Mouse (Mus musculus): ENCODE results near the gene Aprt.

The Aprt gene

DNA sequence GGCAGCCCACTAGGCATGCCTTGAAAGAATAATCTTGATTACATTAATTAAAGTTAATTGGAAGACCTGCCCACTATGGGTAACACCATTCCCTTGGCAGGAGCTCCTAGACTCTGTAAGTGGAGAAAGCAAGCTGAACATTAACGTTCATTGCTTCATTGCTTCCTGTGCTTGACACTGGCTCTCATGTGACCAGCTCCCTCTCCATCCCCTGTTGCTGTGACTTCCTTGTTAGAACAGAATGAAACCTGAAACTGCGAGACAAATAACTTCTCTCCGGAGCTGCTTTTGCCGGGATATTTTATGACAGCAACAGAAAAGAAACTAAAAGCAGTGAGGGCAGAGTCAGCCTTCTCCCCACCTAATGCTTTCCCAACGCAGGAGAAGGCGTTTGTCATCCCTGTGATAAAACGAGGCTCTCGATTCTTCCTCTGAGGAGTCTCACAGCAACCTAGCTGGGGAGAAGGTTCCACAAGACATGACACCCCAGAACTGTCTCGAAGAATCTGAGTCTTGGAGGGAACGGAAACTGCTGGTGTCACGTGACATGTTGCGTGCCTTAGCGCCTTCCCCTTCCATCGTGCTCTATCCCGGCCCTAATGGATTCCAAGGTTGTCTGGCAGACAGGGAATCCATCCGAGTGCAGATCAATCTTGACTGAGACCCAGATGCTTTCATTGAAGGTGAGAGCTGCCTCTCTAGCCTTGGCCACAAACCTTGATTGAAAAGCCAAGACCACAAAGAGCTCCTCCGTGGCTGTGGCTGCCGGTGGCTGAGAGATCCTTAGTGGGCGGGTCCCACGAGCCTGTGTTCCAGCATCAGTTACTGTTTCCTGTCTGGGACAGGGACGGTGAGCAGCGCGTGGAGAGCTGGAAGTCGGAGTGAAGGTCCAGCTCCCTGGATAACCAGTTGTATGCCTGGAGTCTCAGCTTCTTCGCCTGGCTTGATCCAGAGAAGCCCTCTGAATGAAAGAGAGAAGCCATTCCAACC is 12.1 kb downstream of the Aprt start:
- DNase-seq (ENCODE audit: low read depth, low spot score), result no peak

- DNase-seq (ENCODE audit: low read depth, low spot score), result no peak
Observed at GRCm38 (mm10) chr8:122561199-122561598, 15.5 kb downstream of the Aprt start.

DNA sequence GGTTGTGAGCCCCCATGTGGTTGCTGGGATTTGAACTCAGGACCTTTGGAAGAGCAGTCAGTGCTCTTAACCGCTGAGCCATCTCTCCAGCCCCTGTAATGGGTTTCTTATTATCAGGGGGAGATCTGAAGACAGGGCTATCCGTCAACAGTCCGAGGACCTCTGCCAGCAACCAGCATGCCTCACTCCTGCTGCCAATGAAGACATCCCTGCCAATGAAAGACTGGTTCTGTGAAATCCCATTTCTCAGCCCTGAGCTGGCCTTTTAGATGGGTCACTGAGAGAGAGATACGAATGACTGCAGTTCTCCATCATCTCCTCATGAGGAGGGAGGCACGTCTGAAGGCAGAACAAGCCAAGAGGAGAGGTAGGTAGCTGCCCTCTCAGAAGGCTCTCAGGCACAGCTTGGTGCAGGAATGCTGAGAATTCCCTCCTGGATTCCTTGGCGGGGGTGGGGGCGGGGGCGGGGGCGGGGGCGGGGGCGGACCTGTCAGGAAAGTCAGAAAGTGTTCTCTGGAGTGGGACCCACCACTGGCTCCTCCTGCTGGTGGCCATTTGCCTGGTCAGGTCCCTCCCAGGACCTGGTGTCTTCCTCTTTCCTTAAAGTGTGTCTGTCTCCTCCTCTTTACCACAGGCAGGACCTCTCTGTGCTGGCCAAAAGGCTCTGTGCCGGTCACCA is 17.9 kb downstream of the Aprt start:
- DNase-seq (ENCODE audit: low read depth, low spot score), result no peak

DNA sequence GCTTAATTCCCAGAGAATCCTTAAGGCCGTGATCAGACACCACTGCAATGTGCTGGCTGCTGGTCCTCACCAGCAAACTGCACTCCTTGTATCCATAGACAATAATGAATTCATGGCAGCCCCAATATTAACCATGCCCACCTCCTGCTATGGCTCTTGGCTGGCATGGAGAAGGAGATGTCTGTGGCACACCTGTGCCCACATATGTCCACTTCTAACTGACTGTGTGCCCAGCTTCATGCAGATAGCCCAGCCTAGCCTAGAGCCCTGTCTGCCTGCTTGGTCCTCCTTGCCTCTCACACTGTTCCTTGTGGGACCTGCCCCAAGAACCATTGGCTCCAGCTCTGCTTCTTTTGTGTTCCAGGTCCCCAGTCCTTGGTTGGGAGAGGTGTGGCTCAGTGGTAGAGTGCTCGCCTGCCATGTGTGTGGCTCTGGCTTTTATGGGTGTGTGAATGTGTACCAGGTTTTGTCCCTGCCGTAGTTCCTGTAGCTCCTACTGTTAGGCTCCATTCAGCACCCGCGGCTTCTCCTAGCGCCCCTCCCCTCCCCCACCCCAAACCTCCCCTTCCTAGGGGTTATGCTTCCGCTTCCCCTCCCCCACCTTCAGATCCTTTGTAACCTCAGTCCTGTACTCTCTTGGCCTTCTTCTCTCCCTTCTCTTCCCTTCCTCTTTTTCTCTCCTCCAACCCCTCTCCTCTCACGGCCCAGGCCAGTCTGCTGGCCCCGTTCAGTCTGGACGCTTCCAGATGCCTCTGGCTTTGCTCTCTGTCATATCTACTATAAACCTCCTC is 19.3 kb downstream of the Aprt start:
- no peak for DNase-seq (ENCODE audit: low read depth, low spot score)

GRCm38 (mm10) chr8:122556030-122557009 is 20.4 kb downstream of the Aprt start:
- no peak for DNase-seq (ENCODE audit: low read depth, low spot score)

DNA sequence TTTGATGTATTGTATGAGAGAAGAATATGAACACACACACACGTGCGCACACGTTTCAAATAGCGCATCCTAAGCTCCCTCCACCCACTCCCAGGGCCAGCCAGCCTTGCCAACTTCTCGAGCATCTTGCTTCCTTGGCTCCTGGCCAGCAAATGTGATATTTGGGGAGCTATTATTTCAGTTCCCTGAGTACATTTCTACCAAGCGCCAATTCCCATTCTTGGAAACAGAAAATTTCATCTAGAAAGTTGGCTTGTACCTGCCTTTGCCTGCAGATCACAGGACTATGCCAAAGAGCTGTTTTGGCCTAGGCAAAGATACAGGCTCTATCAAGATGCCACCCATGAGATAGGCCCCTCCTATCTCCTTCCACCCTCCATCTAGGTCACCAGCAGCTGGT is 21.9 kb downstream of the Aprt start:
- peak; percentile 91 for DNase-seq (ENCODE audit: low read depth, low spot score)

GRCm38 (mm10) chr8:122551265-122552051 is 25.3 kb downstream of the Aprt start, which contains the start of gene Piezo1:
Gene Piezo1, minus strand, starts transcription at chr8:122551329.
- no peak for DNase-seq (ENCODE audit: low read depth, low spot score)

- no peak for DNase-seq (ENCODE audit: low read depth, low spot score)
Observed at GRCm38 (mm10) chr8:122550995-122551264, 25.8 kb downstream of the Aprt start.

- DNase-seq (ENCODE audit: low read depth, low spot score), result no peak
Observed at GRCm38 (mm10) chr8:122550234-122550994, 26.3 kb downstream of the Aprt start.

- no peak for DNase-seq (ENCODE audit: low read depth, low spot score)
Observed at GRCm38 (mm10) chr8:122548891-122549439, 27.7 kb downstream of the Aprt start.

- no peak for DNase-seq (ENCODE audit: low read depth, low spot score)
Observed at GRCm38 (mm10) chr8:122548331-122548730, 28.4 kb downstream of the Aprt start.

GRCm38 (mm10) chr8:122547815-122548214 is 28.9 kb downstream of the Aprt start:
- no peak for DNase-seq (ENCODE audit: low read depth, low spot score)

DNA sequence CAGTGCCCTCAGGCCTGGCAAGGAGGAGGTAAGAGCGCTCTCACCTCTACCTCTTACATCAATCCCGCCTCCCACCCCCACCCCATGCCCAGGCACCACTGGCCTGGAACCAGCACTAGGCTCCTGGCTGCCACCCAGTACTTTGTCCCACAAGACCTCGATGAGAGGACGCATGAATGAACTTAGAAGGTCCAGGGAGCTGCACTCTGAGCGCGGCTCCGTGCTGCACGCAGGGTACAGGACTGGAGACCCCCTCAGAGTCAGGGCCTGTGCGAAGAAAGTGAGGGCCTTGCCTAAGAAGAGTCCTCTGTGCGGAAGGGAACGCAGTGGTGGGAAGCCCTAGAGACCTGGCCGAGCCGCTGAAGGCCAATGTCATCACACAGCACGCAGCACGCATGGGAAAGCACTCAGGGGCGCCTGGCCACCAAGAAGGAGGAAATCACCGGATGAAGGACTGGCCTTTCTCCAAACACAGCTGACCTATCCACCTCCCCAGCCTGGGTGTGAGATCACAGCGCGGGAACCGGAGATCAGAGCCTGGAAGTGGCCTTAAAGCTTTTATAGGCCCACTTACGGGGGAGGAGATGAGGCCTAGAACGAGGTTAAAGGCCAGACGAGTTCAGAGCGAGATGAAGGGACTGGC is 29.8 kb downstream of the Aprt start:
- DNase-seq (ENCODE audit: low read depth, low spot score), result no peak

GRCm38 (mm10) chr8:122546066-122546755 is 30.5 kb downstream of the Aprt start:
- DNase-seq (ENCODE audit: low read depth, low spot score), result no peak

DNA sequence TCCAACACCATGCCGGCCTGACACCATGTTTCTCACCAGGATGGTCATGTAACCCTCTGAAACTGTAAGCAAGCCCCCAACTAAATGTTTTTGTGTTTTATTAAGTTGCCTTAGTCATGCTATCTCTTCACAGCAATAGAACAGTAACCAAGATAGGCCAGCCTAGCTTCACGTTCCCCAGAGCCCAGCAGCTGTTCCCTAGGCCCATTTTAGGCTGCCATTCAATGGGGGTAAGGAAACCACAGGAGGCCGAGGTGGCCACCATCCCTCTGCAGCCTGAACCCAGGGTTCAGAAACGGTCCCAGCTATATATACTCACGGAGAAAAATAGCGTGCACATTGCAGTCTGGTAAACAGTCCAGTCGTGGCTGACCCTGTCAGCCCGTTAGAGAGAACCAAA is 32.6 kb downstream of the Aprt start:
- DNase-seq (ENCODE audit: low read depth, low spot score), result no peak

DNA sequence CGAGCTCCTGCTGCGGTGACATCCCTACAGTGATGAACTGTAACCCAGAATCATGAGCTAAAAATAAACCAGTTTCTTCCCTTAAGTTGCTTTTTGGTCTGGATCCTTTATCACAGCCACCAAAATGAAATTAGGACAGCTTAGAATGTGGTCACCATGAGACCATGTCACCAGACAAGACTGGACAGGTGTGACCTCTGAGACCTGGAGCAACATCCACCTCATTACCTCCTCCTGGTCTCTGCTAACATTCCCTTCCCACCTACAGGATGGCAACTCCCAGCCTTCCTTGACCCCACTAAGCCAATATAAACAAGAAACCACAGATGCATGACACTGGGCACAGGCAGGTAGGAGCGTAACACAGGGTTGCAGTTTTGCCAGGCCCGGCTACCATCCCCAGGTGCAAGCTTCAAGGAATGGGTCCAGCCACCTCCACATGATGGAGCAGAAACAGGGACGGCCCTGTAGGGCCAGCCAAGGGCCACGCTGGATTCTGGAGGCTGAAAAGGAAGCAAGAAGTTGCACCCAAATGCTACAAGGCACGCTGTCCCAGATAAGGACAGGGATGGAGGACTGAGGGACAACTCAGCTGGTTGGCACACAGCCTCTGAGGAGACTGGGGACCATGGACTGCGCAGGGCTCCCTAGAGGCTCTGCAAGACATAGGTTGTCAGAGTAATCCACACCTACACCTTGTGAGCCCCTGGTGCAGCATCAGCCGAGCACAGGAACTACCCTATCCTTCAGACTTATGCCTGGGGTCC is 38.2 kb downstream of the Aprt start:
- DNase-seq (ENCODE audit: low read depth, low spot score), result no peak

DNA sequence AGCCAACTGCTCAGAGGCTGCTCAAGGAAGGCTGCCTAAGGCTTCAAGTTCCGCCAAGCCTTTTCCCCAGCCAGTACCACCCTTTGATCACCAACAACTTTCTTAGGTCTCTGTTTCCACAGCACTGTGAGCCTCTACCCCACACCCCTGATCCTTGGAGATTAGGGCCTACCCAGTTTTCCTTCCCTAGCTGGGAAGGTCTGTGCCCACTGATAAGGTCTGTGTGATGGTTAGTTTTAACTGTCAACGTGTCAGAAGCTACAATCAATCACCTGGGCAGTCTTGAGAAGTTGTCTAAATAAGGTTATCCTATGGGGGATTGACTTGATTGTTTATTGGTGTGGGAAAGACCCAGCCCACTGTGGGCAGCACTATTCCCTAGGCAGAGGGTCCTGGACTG is 38.9 kb downstream of the Aprt start:
- no peak for DNase-seq (ENCODE audit: low read depth, low spot score)
